Mouse (Mus musculus) MEL (cell line): ENCODE measurements around the gene Ceacam19. TPM values are rescaled to one million over a fixed set of nuclear protein-coding genes. Genes with fewer than 3 reads are reported as not detected.

ENCODE experiments used
- DNase-seq: peaks from one replicate; pipeline ENCODE4 v3.0.0; 2011; ENCODE audit warnings: low read depth, low spot score
- H3K27ac ChIP-seq: 2 replicates; pipeline ENCODE4 v1.5.1; 2012; ENCODE audit warnings: low read depth, mild to moderate bottlenecking, control low read depth, low read length, moderate library complexity; ENCODE audit not compliant: control insufficient read depth
- H3K27me3 ChIP-seq, 2 experiments: fragments of 150-350 bp in 1 of 2; sonication (generic) in 1 of 2; 2 replicates each; pipeline ENCODE4 v1.6.1; 2012; ENCODE audit warnings: low read length in 2 of 2, mild to moderate bottlenecking in 2 of 2, improper control_type of control experiment in 1 of 2, moderate library complexity in 1 of 2; ENCODE audit not compliant: insufficient read depth in 2 of 2, control insufficient read depth in 1 of 2
- H3K36me3 ChIP-seq, 2 experiments: 2 replicates each; pipeline ENCODE4 v1.6.1; 2012 to 2014; ENCODE audit warnings: low read length in 2 of 2, improper control_type of control experiment in 1 of 2, inconsistent platforms in 1 of 2, mild to moderate bottlenecking in 1 of 2; ENCODE audit not compliant: insufficient read depth in 2 of 2, control insufficient read depth in 1 of 2
- H3K4me1 ChIP-seq, 2 experiments: fragments of 150-350 bp in 1 of 2; sonication (generic) in 1 of 2; 2 replicates each; pipeline ENCODE4 v1.6.1; 2012; ENCODE audit warnings: low read length in 2 of 2, improper control_type of control experiment in 1 of 2, mild to moderate bottlenecking in 1 of 2; ENCODE audit not compliant: insufficient read depth in 2 of 2, control insufficient read depth in 1 of 2
- H3K4me3 ChIP-seq, 2 experiments: fragments of 150-350 bp in 1 of 2; sonication (generic) in 1 of 2; 2 replicates each; pipeline ENCODE4 v1.5.1; 2012; ENCODE audit warnings: low read depth in 2 of 2, low read length in 2 of 2, mild to moderate bottlenecking in 2 of 2, moderate library complexity in 2 of 2, control low read depth in 1 of 2, improper control_type of control experiment in 1 of 2; ENCODE audit not compliant: control insufficient read depth in 1 of 2, insufficient read depth in 1 of 2
- H3K79me2 ChIP-seq: 2 replicates; pipeline ENCODE4 v1.6.1; 2012; ENCODE audit warnings: mild to moderate bottlenecking, low read length, moderate library complexity; ENCODE audit not compliant: control insufficient read depth, poor library complexity, insufficient read depth
- H3K9ac ChIP-seq: 2 replicates; pipeline ENCODE4 v1.6.1; 2012; ENCODE audit warnings: low read depth, mild to moderate bottlenecking, control low read depth, low read length, moderate library complexity; ENCODE audit not compliant: control insufficient read depth, poor library complexity, severe bottlenecking
- H3K9me3 ChIP-seq: fragments of 150-350 bp; sonication (generic); replicated peaks from 2 replicates; pipeline ENCODE4 v1.6.1; 2012; ENCODE audit warnings: mild to moderate bottlenecking, low read length, improper control_type of control experiment, moderate library complexity; ENCODE audit not compliant: insufficient read depth
- BHLHE40 ChIP-seq: IDR thresholded peaks from 2 replicates; pipeline ENCODE4 v1.6.1; 2012; ENCODE audit warnings: low read depth, mild to moderate bottlenecking, inconsistent platforms, low read length, improper control_type of control experiment, borderline replicate concordance
- CHD1 ChIP-seq: IDR thresholded peaks from 2 replicates; pipeline ENCODE4 v1.6.1; 2012; ENCODE audit warnings: low read depth, mild to moderate bottlenecking, inconsistent platforms, low read length, improper control_type of control experiment
- CHD2 ChIP-seq: IDR thresholded peaks from 2 replicates; pipeline ENCODE4 v1.6.1; 2011; ENCODE audit warnings: low read length, improper control_type of control experiment
- CTCF ChIP-seq, 3 experiments: IDR thresholded peaks in 2 of 3; conservative IDR thresholded peaks in 1 of 3; 2 replicates each; pipeline ENCODE4 v1.5.1; 2011 to 2012; ENCODE audit warnings: low read length in 3 of 3, low read depth in 2 of 3, mild to moderate bottlenecking in 2 of 3, improper control_type of control experiment in 1 of 3, inconsistent platforms in 1 of 3, mixed read lengths in 1 of 3, moderate library complexity in 1 of 3; ENCODE audit not compliant: control insufficient read depth in 1 of 3, insufficient read depth in 1 of 3, poor library complexity in 1 of 3, severe bottlenecking in 1 of 3
- E2F4 ChIP-seq: IDR thresholded peaks from 2 replicates; pipeline ENCODE4 v1.6.1; 2011; ENCODE audit warnings: low read depth, low read length, improper control_type of control experiment, borderline replicate concordance
- ELF1 ChIP-seq: IDR thresholded peaks from 2 replicates; pipeline ENCODE4 v1.6.1; 2014; ENCODE audit warnings: low read depth, mild to moderate bottlenecking, inconsistent platforms, low read length, improper control_type of control experiment, moderate library complexity
- EP300 ChIP-seq, 2 experiments: IDR thresholded peaks; 2 replicates each; pipeline ENCODE4 v1.6.1; 2011; ENCODE audit warnings: improper control_type of control experiment in 2 of 2, low read length in 2 of 2, low read depth in 1 of 2, mild to moderate bottlenecking in 1 of 2
- ETS1 ChIP-seq: IDR thresholded peaks from 2 replicates; pipeline ENCODE4 v1.6.1; 2012; ENCODE audit warnings: low read depth, mild to moderate bottlenecking, inconsistent platforms, low read length, improper control_type of control experiment, moderate library complexity
- GABPA ChIP-seq: IDR thresholded peaks from 2 replicates; pipeline ENCODE4 v1.6.1; 2012; ENCODE audit warnings: low read depth, mild to moderate bottlenecking, inconsistent platforms, low read length, improper control_type of control experiment, moderate library complexity
- GATA1 ChIP-seq: IDR thresholded peaks from 2 replicates; pipeline ENCODE4 v1.6.1; 2011; ENCODE audit warnings: low read depth, low read length, improper control_type of control experiment
- HCFC1 ChIP-seq: IDR thresholded peaks from 2 replicates; pipeline ENCODE4 v1.6.1; 2012; ENCODE audit warnings: low read depth, mild to moderate bottlenecking, inconsistent platforms, low read length, improper control_type of control experiment, moderate library complexity
- JUND ChIP-seq: IDR thresholded peaks from 2 replicates; pipeline ENCODE4 v1.6.1; 2011; ENCODE audit warnings: low read depth, mild to moderate bottlenecking, improper control_type of control experiment, low read length
- KAT2A ChIP-seq: conservative IDR thresholded peaks from 2 replicates; pipeline ENCODE4 v1.6.1; 2012; ENCODE audit warnings: low read depth, low read length, improper control_type of control experiment, inconsistent platforms
- MAFK ChIP-seq: IDR thresholded peaks from 2 replicates; pipeline ENCODE4 v1.6.1; 2011; ENCODE audit warnings: low read depth, mild to moderate bottlenecking, low read length, improper control_type of control experiment, borderline replicate concordance
- MAX ChIP-seq: IDR thresholded peaks from 2 replicates; pipeline ENCODE4 v1.6.1; 2011; ENCODE audit warnings: low read length, improper control_type of control experiment
- MEF2A ChIP-seq: IDR thresholded peaks from 2 replicates; pipeline ENCODE4 v1.6.1; 2014; ENCODE audit warnings: low read depth, mild to moderate bottlenecking, inconsistent platforms, low read length, improper control_type of control experiment; ENCODE audit not compliant: poor library complexity, insufficient replicate concordance, severe bottlenecking; ENCODE audit errors: extremely low read depth
- MXI1 ChIP-seq: IDR thresholded peaks from 2 replicates; pipeline ENCODE4 v1.6.1; 2011; ENCODE audit warnings: mild to moderate bottlenecking, low read depth, low read length, improper control_type of control experiment
- MYB ChIP-seq: IDR thresholded peaks from 2 replicates; pipeline ENCODE4 v1.6.1; 2011; ENCODE audit warnings: mild to moderate bottlenecking, low read depth, low read length, improper control_type of control experiment
- MYC ChIP-seq: IDR thresholded peaks from 2 replicates; pipeline ENCODE4 v1.6.1; 2011; ENCODE audit warnings: low read depth, mild to moderate bottlenecking, low read length, improper control_type of control experiment, moderate library complexity
- NELFE ChIP-seq: IDR thresholded peaks from 2 replicates; pipeline ENCODE4 v1.6.1; 2011; ENCODE audit warnings: low read depth, low read length, improper control_type of control experiment
- NRF1 ChIP-seq: IDR thresholded peaks from 2 replicates; pipeline ENCODE4 v1.6.1; 2014; ENCODE audit warnings: low read depth, mild to moderate bottlenecking, inconsistent platforms, low read length, improper control_type of control experiment, moderate library complexity; ENCODE audit not compliant: poor library complexity, insufficient read depth, severe bottlenecking
- POLR2AphosphoS2 ChIP-seq: IDR thresholded peaks from 2 replicates; pipeline ENCODE4 v1.6.1; 2011; ENCODE audit warnings: low read length, improper control_type of control experiment
- POLR2AphosphoS5 ChIP-seq: IDR thresholded peaks from 2 replicates; pipeline ENCODE4 v1.6.1; 2012; ENCODE audit warnings: low read depth, borderline replicate concordance, mild to moderate bottlenecking, inconsistent platforms, low read length, moderate library complexity, mixed read lengths
- RAD21 ChIP-seq: IDR thresholded peaks from 2 replicates; pipeline ENCODE4 v1.6.1; 2011; ENCODE audit warnings: mild to moderate bottlenecking, low read depth, low read length, improper control_type of control experiment
- RCOR1 ChIP-seq: IDR thresholded peaks from 2 replicates; pipeline ENCODE4 v1.6.1; 2012; ENCODE audit warnings: low read depth, mild to moderate bottlenecking, inconsistent platforms, low read length, improper control_type of control experiment
- SIN3A ChIP-seq: IDR thresholded peaks from 2 replicates; pipeline ENCODE4 v1.6.1; 2012; ENCODE audit warnings: low read length, improper control_type of control experiment, inconsistent platforms
- SMC3 ChIP-seq: IDR thresholded peaks from 2 replicates; pipeline ENCODE4 v1.6.1; 2011; ENCODE audit warnings: low read depth, low read length, improper control_type of control experiment
- TAL1 ChIP-seq: IDR thresholded peaks from 2 replicates; pipeline ENCODE4 v1.6.1; 2012; ENCODE audit warnings: mild to moderate bottlenecking, inconsistent platforms, low read length, moderate library complexity, mixed read lengths
- TBP ChIP-seq: IDR thresholded peaks from 2 replicates; pipeline ENCODE4 v1.8.0; 2011; ENCODE audit warnings: low read depth, low read length, improper control_type of control experiment
- TCF12 ChIP-seq: IDR thresholded peaks from 2 replicates; pipeline ENCODE4 v1.6.1; 2014; ENCODE audit warnings: low read depth, mild to moderate bottlenecking, inconsistent platforms, low read length, improper control_type of control experiment, moderate library complexity
- UBTF ChIP-seq: IDR thresholded peaks from 2 replicates; pipeline ENCODE4 v1.6.1; 2012; ENCODE audit warnings: low read depth, mild to moderate bottlenecking, inconsistent platforms, low read length, improper control_type of control experiment, moderate library complexity, borderline replicate concordance; ENCODE audit not compliant: insufficient read depth
- USF1 ChIP-seq: IDR thresholded peaks from 2 replicates; pipeline ENCODE4 v1.6.1; 2014; ENCODE audit warnings: low read depth, mild to moderate bottlenecking, inconsistent platforms, low read length, improper control_type of control experiment, moderate library complexity
- ZC3H11A ChIP-seq: IDR thresholded peaks from 2 replicates; pipeline ENCODE4 v1.6.1; 2012; ENCODE audit warnings: low read depth, mild to moderate bottlenecking, inconsistent platforms, low read length, improper control_type of control experiment
- ZKSCAN1 ChIP-seq: IDR thresholded peaks from 2 replicates; pipeline ENCODE4 v1.6.1; 2012; ENCODE audit warnings: low read depth, mild to moderate bottlenecking, inconsistent platforms, low read length, improper control_type of control experiment, moderate library complexity
- ZNF384 ChIP-seq: IDR thresholded peaks from 2 replicates; pipeline ENCODE4 v1.6.1; 2012; ENCODE audit warnings: low read depth, mild to moderate bottlenecking, inconsistent platforms, low read length, improper control_type of control experiment
- polyA plus RNA-seq, 2 experiments: library from polyadenylated mRNA; stranded (reverse) in 1 of 2; unstranded in 1 of 2; fragments of >175 nt in 1 of 2; fragments of >200 nt in 1 of 2; gene quantifications; 2 replicates each; pipeline versions ENCODE4 v1.2.1 to v1.2.4; 2012; ENCODE audit warnings: low replicate concordance in 2 of 2, low read depth in 1 of 2; ENCODE audit not compliant: insufficient read length in 2 of 2, insufficient read depth in 1 of 2, missing spikeins in 1 of 2
- total RNA-seq: library from RNA; depleted of rRNA; stranded (reverse); fragments of 300-350 nt; gene quantifications from 2 replicates; pipeline ENCODE4 v1.2.3, GENCODE M21; 2012

The Ceacam19 gene
- total and polyA plus RNA-seq, 3 experiments = 0.03 to 0.04 TPM; not detected in 1

- Histone ChIP-seq H3K9ac (peak overlapping the region; percentile 57), H3K9me3 (no peaks in the 10 kb centered on the region), H3K4me3 (peak overlapping the region; percentile 30 to 35; a peak in 3 of 4 replicates), H3K27me3 (no peaks in the 10 kb centered on the region), H3K4me1 (peaks cover 0 to 11% of the 10 kb centered on the region in 2 experiments; a peak in 3 of 4 replicates), H3K36me3 (peaks cover 0 to 14% of the 10 kb centered on the region in 2 experiments; a peak in 2 of 4 replicates), H3K27ac (peak overlapping the region; percentile 52), H3K79me2 (no peaks in the 10 kb centered on the region)
- peak; percentile 85 for DNase-seq
- TF ChIP-seq ETS1 (no peak), ZNF384 (peak; percentile 45; the same call in 1 of the 2 replicates), MYB (no peak), POLR2AphosphoS2 (no peak), NELFE (no peak; the same call in 1 of the 2 replicates), MXI1 (peak; percentile 62), CHD1 (no peak), HCFC1 (peak; percentile 96), ELF1 (no peak), UBTF (no peak), TAL1 (no peak), JUND (no peak), GATA1 (no peak), RCOR1 (no peak), SIN3A (no peak; the same call in 1 of the 2 replicates), MAFK (no peak), GABPA (no peak), CTCF (IDR thresholded peaks at IDR 0.05 in 2 of 3, conservative IDR thresholded peaks at IDR 0.05 in 1 of 3; ENCODE audit: control insufficient read depth in 1 of 3, insufficient read depth in 1 of 3, low read depth in 2 of 3, low read length in 3 of 3, poor library complexity in 1 of 3, severe bottlenecking in 1 of 3) (peak; percentile 16 to 79 (median 69); a peak in 5 of 6 replicates), MEF2A (no peak), SMC3 (peak; percentile 54), KAT2A (peak; percentile 68), USF1 (peak; percentile 84), E2F4 (no peak), MYC (peak; percentile 90), EP300 (IDR thresholded peaks at IDR 0.05; ENCODE audit: low read depth in 1 of 2, low read length in 2 of 2) (peak in 1 of 2 experiments; percentile 3; a peak in 1 of 4 replicates), RAD21 (peak; percentile 52), MAX (peak; percentile 66), NRF1 (0 out of 2 replicates have a peak, but pooled peaks have one; percentile 43), ZKSCAN1 (no peak), ZC3H11A (peak; percentile 31; the same call in 1 of the 2 replicates), CHD2 (no peak), BHLHE40 (no peak), POLR2AphosphoS5 (no peak), TBP (no peak), TCF12 (no peak)
Measured at GRCm38 (mm10) chr7:19875948-19876682, 11.7 kb downstream of the Ceacam19 start.
